ENCODE assay signal across 9 mouse cellular contexts in genomic region chr14:84446941-84447641, GRCm38 (mm10). TPM values are rescaled to one million over a fixed set of nuclear protein-coding genes. Genes with fewer than 3 reads are reported as not detected.
A peak's percentile ranks its signal among the peaks of the same experiment; 100 is the strongest.
DNase-seq lines count a peak whose midpoint lies in the region; ATAC-seq and TF ChIP-seq lines count a peak whose summit lies in the region.
"Had no signal": no experiment of that assay in that cellular context is flagged by ENCODE, and none has a peak within 500 bp of the region (broad histone marks: within the 10 kb centered on the region; RNA-seq: fewer than 3 reads in every experiment).

No protein-coding gene starts in this region.

- peak overlapping the region; percentile 59 for H3K9ac ChIP-seq in forebrain, embryonic 16.5 days (replicated peaks; ENCODE audit: low read depth, low read length)
- H3K9ac ChIP-seq in liver, postnatal 0 days (replicated peaks) = no peak overlapping the region
- peak overlapping the region; percentile 81 for H3K9ac ChIP-seq in neural tube, embryonic 13.5 days

- peak; percentile 64 for DNase-seq in brain, adult 2 months (ENCODE audit: low read depth, low spot score)
- peak; percentile 36 for DNase-seq in heart, postnatal 25 days (ENCODE audit: low spot score)
- DNase-seq in kidney, postnatal 36 days = peak; percentile 51 to 78
- DNase-seq in liver, postnatal 0 days = peak; percentile 51

- peak overlapping the region; percentile 71 for H3K4me3 ChIP-seq in E14TG2a.4 (replicated peaks; ENCODE audit: low read length)
- H3K4me3 ChIP-seq in forebrain, embryonic 16.5 days (replicated peaks; ENCODE audit: low read length) = peak overlapping the region; percentile 74
- H3K4me3 ChIP-seq in liver, postnatal 0 days (ENCODE audit: low read depth, low read length) = peak overlapping the region; percentile 47
- peak overlapping the region; percentile 75 for H3K4me3 ChIP-seq in neural tube, embryonic 13.5 days

- intact Hi-C loops in heart, postnatal 25 days (cut with DNase I) = loop anchor here (2.0 to 10.0 kb wide), 3 partner anchors 14 to 1858 kb away; no protein-coding TSS in a partner anchor

- H3K4me2 ChIP-seq in forebrain, embryonic 16.5 days (ENCODE audit: low read length) = peak overlapping the region; percentile 76
- peak overlapping the region; percentile 76 for H3K4me2 ChIP-seq in liver, postnatal 0 days (ENCODE audit: low read depth, low read length)
- peak overlapping the region; percentile 94 for H3K4me2 ChIP-seq in neural tube, embryonic 13.5 days

- H3K9me3 ChIP-seq in E14TG2a.4 (ENCODE audit: low read length) = no peaks in the 10 kb centered on the region
- no peaks in the 10 kb centered on the region for H3K9me3 ChIP-seq in forebrain, embryonic 16.5 days (ENCODE audit: control insufficient read depth, low read length)
- no peaks in the 10 kb centered on the region for H3K9me3 ChIP-seq in liver, postnatal 0 days (ENCODE audit: low read length)
- no peaks in the 10 kb centered on the region for H3K9me3 ChIP-seq in neural tube, embryonic 13.5 days

- 5% methylated on average over 45 of the region's 45 CpGs for WGBS in forebrain, embryonic 16.5 days
- 9% methylated on average over 45 of the region's 45 CpGs for WGBS in liver, postnatal 0 days (ENCODE audit: insufficient replicate concordance)
- 7% methylated on average over 45 of the region's 45 CpGs for WGBS in neural tube, embryonic 13.5 days

- peak; percentile 44 for TF ChIP-seq CTCF in E14TG2a.4 (conservative IDR thresholded peaks at IDR 0.05; ENCODE audit: low read length)
- peak; percentile 62 for TF ChIP-seq CTCF in liver, postnatal 0 days (IDR thresholded peaks at IDR 0.05; ENCODE audit: low read depth)

- H3K36me3 ChIP-seq in E14TG2a.4 (ENCODE audit: insufficient read depth, low read length) = no peaks in the 10 kb centered on the region
- no peaks in the 10 kb centered on the region for H3K36me3 ChIP-seq in forebrain, embryonic 16.5 days (ENCODE audit: control insufficient read depth, insufficient read depth)
- no peaks in the 10 kb centered on the region for H3K36me3 ChIP-seq in liver, postnatal 0 days (replicated peaks; ENCODE audit: insufficient read depth, low read length)
- H3K36me3 ChIP-seq in neural tube, embryonic 13.5 days = no peaks in the 10 kb centered on the region

- H3K4me1 ChIP-seq in E14TG2a.4 (replicated peaks; ENCODE audit: low read depth, low read length) = peaks cover 48% of the 10 kb centered on the region
- peaks cover 22% of the 10 kb centered on the region for H3K4me1 ChIP-seq in forebrain, embryonic 16.5 days (replicated peaks; ENCODE audit: control insufficient read depth, insufficient read depth, low read length)
- H3K4me1 ChIP-seq in liver, postnatal 0 days (ENCODE audit: insufficient read depth) = peaks cover 15% of the 10 kb centered on the region
- H3K4me1 ChIP-seq in neural tube, embryonic 13.5 days (replicated peaks) = peaks cover 36% of the 10 kb centered on the region

- H3K27me3 ChIP-seq in E14TG2a.4 (ENCODE audit: insufficient read depth, low read length) = peaks cover 59% of the 10 kb centered on the region
- 0 out of 2 replicates have a peak, but pooled peaks cover 3% of the 10 kb centered on the region for H3K27me3 ChIP-seq in forebrain, embryonic 16.5 days (replicated peaks; ENCODE audit: control insufficient read depth, insufficient read depth, low read length)
- peaks cover 61% of the 10 kb centered on the region for H3K27me3 ChIP-seq in liver, postnatal 0 days (ENCODE audit: insufficient read depth, low read length)
- peaks cover 20% of the 10 kb centered on the region for H3K27me3 ChIP-seq in neural tube, embryonic 13.5 days

- no peak for TF ChIP-seq EP300 in liver, postnatal 0 days (IDR thresholded peaks at IDR 0.05; ENCODE audit: low read depth)

- H3K27ac ChIP-seq in forebrain, embryonic 16.5 days (ENCODE audit: low read length) = no peak overlapping the region
- no peak overlapping the region for H3K27ac ChIP-seq in liver, postnatal 0 days (ENCODE audit: low read depth)
- 0 out of 2 replicates have a peak overlapping the region, but pooled peaks have one; percentile 56 for H3K27ac ChIP-seq in neural tube, embryonic 13.5 days (replicated peaks)

- ATAC-seq in forebrain, embryonic 16.5 days = no peak
- no peak for ATAC-seq in liver, postnatal 0 days
- ATAC-seq in neural tube, embryonic 13.5 days (ENCODE audit: low read depth) = no peak
- no peak for ATAC-seq in activated CD4-positive, CD25-positive, alpha-beta regulatory T cell, adult 4 months
- ATAC-seq: Patski had no signal

RNA-seq across cellular contexts. Expression of gene Pcdh17, which starts 3.7 kb away (rescaled TPM):
- 16.2 and 23.3 TPM in 2 replicates for polyA plus RNA-seq in forebrain, embryonic 16.5 days (2015; fragmentation: Nextera tagmentation; extraction: Ambion mirVana)
- 1 to 10 TPM; 3.3 to 4.4 TPM for total RNA-seq in heart, postnatal 25 days (2021)
- polyA plus RNA-seq in liver, postnatal 0 days (2015; fragmentation: Nextera tagmentation; extraction: Ambion mirVana) = 1.1 and 1.2 TPM in 2 replicates
- 18.6 and 19.3 TPM in 2 replicates for polyA plus RNA-seq in neural tube, embryonic 13.5 days (2015; fragmentation: Nextera tagmentation; extraction: Ambion mirVana)
- under 1 TPM; 0.04 to 0.36 TPM for polyA plus RNA-seq in activated CD4-positive, CD25-positive, alpha-beta regulatory T cell, adult 4 months (2017; shearing (Covaris generic))
- polyA plus RNA-seq: Patski had no signal
